Mouse (Mus musculus): Measurements from ENCODE around the gene Zbtb9.
A peak's percentile ranks its signal among the peaks of the same experiment; 100 is the strongest.

GRCm38 (mm10) chr17:27011998-27012672 lies 39.2 kb downstream of the Zbtb9 start:
- TF ChIP-seq CTCF (IDR thresholded peaks at IDR 0.05; ENCODE audit: low read depth): peak; percentile 37
- TF ChIP-seq EP300 (IDR thresholded peaks at IDR 0.05; ENCODE audit: low read depth): no peak

All from liver, embryonic 14.5 days (tissue).